Mouse (Mus musculus) liver, embryonic 14.5 days (tissue): ENCODE measurements around the gene Olfr69.

Experiments used
- CTCF ChIP-seq: IDR thresholded peaks from 2 replicates; pipeline ENCODE4 v1.5.1; 2016; ENCODE audit warnings: antibody characterized with exemption, low read depth, control low read depth
- EP300 ChIP-seq: IDR thresholded peaks from 2 replicates; pipeline ENCODE4 v1.6.1; 2016; ENCODE audit warnings: antibody characterized with exemption, low read depth

DNA sequence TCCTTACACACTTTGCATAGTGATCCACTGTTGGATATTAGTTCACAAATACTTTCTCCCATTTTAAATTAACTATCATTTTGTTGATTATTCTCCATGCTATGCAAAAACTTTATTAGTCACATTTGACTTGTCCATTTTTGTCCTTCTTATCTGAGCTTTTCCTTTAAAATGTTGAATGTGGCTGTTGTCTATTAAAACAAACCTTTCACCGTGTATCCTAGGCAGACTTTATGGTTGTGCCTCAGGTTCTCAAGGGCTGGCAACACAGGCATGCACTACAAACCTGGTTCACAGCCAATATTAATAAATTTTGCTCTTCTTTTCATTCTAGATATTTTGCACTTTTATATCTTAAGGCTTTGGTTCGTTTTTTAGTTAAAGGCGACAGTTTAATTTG lies 39.4 kb upstream of the Olfr69 start:
- no peak for TF ChIP-seq CTCF
- no peak; the same call in none of the 2 replicates for TF ChIP-seq EP300
